Mouse (Mus musculus) c-Kit-positive CD71-positive TER-119-negative erythroid progenitor cells, embryonic 14.5 days (primary cell): ENCODE data around the gene Kif18b.
A peak's percentile ranks its signal among the peaks of the same experiment; 100 is the strongest.

Experiments
- DNase-seq: peaks from one replicate; pipeline ENCODE4 v3.0.0-alpha.2; 2013; ENCODE audit warnings: low read depth

Gene Kif18b

GRCm38 (mm10) chr11:102880585-102881313, 44.2 kb downstream of the Kif18b start, which contains the start of the genes Eftud2 and Ccdc103:
TSS of gene Eftud2 (minus strand) at chr11:102880985.
TSS of gene Ccdc103 (plus strand) at chr11:102881204.
- peak; percentile 91 for DNase-seq

- DNase-seq, result no peak
These were observed 45.4 kb downstream of the Kif18b start for GRCm38 (mm10) chr11:102879558-102879957.

DNA sequence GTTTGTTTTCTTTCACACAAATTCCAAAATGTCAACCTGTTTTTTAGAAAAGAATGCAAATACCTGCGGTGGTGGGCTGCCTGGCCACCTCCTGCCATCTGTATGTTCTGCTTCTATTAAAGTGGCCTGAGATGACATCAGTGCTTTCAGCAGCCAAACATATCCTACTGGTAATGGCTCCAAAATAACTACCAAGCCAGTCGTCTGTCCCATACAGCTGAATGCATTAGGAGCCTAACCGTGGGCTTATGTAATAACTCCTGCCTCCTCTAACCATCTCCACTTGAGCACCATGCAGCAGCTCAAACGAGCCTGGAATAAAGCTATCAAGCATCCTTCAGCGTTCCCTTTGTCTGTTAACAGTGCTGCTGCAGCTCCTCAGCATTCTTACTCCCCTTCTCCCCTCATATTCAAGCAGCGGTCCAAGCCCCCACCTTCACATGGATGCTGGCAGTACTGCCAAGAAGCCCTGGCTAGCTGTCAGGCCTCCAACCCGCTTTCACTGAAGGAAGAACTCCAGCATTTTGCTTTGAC, 50.1 kb downstream of the Kif18b start:
- DNase-seq, result no peak

DNA sequence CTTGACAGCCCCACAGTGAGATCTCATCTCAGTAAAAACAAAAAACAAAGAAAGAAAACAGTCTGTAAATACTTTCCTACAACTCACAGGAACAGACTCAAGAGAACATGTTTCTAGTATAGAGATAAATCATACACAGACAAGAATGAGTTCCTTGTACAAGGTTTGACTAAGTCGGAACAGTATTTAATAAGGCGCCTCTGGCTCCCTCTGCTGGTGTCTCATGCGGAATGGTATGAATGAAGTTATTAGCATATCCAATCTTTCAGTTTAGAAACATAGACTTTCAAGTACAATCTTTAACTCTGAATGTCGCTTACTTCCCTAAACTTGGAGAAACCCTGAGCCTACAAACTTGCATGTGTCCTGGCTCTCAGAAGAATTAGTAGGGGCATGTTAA, 60.7 kb downstream of the Kif18b start:
- peak; percentile 50 for DNase-seq

GRCm38 (mm10) chr11:102859933-102860332, 65.0 kb downstream of the Kif18b start:
- no peak for DNase-seq

- no peak for DNase-seq
These were observed 66.0 kb downstream of the Kif18b start for GRCm38 (mm10) chr11:102858951-102859350.

GRCm38 (mm10) chr11:102855941-102856340, 69.0 kb downstream of the Kif18b start:
- DNase-seq, result no peak
